Mouse (Mus musculus) limb, embryonic 14.5 days (tissue): ENCODE measurements around the gene Tpst2. TPM values are rescaled to one million over a fixed set of nuclear protein-coding genes. Genes with fewer than 3 reads are reported as not detected.
A peak's percentile ranks its signal among the peaks of the same experiment; 100 is the strongest.

Experiments used
- ATAC-seq: fragments of 200-750 bp; cut with Nextera tagmentation; 2 replicates; pipeline ENCODE4 v1.8.0; 2017; ENCODE audit warnings: low read depth, moderate number of reproducible peaks, moderate TSS enrichment; ENCODE audit not compliant: low FRiP score
- DNase-seq: peaks from one replicate; pipeline ENCODE4 v3.0.0-alpha.2; 2015; ENCODE audit warnings: low spot score
- H3K27ac ChIP-seq: fragments of 300-500 bp; sonication (generic); replicated peaks from 2 replicates; pipeline ENCODE4 v1.5.1; 2014; ENCODE audit warnings: low read depth, mild to moderate bottlenecking, low read length, moderate library complexity, mixed read lengths
- H3K27me3 ChIP-seq: fragments of 300-500 bp; sonication (generic); 2 replicates; pipeline ENCODE4 v1.6.1; 2014; ENCODE audit warnings: low read length, mixed read lengths; ENCODE audit not compliant: control insufficient read depth, insufficient read depth
- H3K36me3 ChIP-seq: fragments of 300-500 bp; sonication (generic); 2 replicates; pipeline ENCODE4 v1.6.1; 2014; ENCODE audit warnings: mild to moderate bottlenecking, low read length, moderate library complexity, mixed read lengths; ENCODE audit not compliant: control insufficient read depth, insufficient read depth
- H3K4me1 ChIP-seq: fragments of 300-500 bp; sonication (generic); 2 replicates; pipeline ENCODE4 v1.6.1; 2014; ENCODE audit warnings: antibody characterized with exemption, low read length, mixed read lengths; ENCODE audit not compliant: control insufficient read depth, insufficient read depth
- H3K4me2 ChIP-seq: fragments of 300-500 bp; sonication (generic); replicated peaks from 2 replicates; pipeline ENCODE4 v1.6.1; 2014; ENCODE audit warnings: low read depth, mild to moderate bottlenecking, low read length, moderate library complexity; ENCODE audit not compliant: severe bottlenecking
- H3K4me3 ChIP-seq: fragments of 300-500 bp; sonication (generic); replicated peaks from 2 replicates; pipeline ENCODE4 v1.5.1; 2014; ENCODE audit warnings: low read length
- H3K9ac ChIP-seq: fragments of 300-500 bp; sonication (generic); 2 replicates; pipeline ENCODE4 v1.6.1; 2014; ENCODE audit warnings: mild to moderate bottlenecking, low read depth, low read length, moderate library complexity; ENCODE audit not compliant: severe bottlenecking
- H3K9me3 ChIP-seq: fragments of 300-500 bp; sonication (generic); 2 replicates; pipeline ENCODE4 v1.6.1; 2016; ENCODE audit warnings: low read length; ENCODE audit not compliant: control insufficient read depth
- POLR2A ChIP-seq: fragments of 200-500 bp; IDR thresholded peaks from 2 replicates; pipeline ENCODE4 v1.8.0; 2012; ENCODE audit warnings: inconsistent platforms, mild to moderate bottlenecking, moderate library complexity, borderline replicate concordance; ENCODE audit not compliant: insufficient read depth, insufficient read length; ENCODE audit errors: extremely low read depth
- WGBS: fragments of 180-500 bp; shearing (Covaris S2); extraction: QIAGEN DNeasy Blood & Tissue Kit; methylation state at CpG from one replicate; pipeline ENCODE4 v1.1.7; 2014; 5-methylcytosine and 5-hydroxymethylcytosine counted together
- polyA plus RNA-seq, 2 experiments: library from polyadenylated mRNA; depleted of rRNA in 1 of 2; stranded (reverse) in 1 of 2; unstranded in 1 of 2; fragments of >200 nt; fragmentation: Nextera tagmentation in 1 of 2; extraction: Ambion mirVana in 1 of 2; gene quantifications; 2 replicates each; pipeline versions ENCODE4 v1.2.1 to v1.2.3; 2012 to 2014

Gene Tpst2
- polyA plus RNA-seq, 2 experiments, result 37.0 to 39.7 TPM

DNA sequence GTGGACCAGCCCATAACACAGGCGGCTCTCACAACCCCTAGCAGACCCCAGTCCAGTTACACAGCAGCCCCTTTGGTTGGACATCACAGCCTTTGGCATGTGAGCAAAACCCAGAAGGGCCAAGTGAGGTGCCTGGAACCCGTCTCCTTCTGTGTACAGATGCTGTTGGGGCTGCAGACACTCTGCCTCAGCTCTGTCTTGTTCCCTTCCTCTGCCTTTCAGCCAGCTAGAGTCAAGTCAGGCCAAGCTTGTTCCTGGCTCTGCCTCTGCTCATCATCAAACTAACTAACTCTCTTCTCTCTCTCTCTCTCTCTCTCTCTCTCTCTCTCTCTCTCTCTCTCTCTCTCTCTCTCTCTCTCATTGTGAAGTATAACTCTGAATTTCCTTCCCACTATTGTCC, 39.9 kb upstream of the Tpst2 start:
- H3K9me3 ChIP-seq, result no peaks in the 10 kb centered on the region
- TF ChIP-seq POLR2A, result no peak
- DNase-seq (no peak), ATAC-seq (no peak)
- no peak overlapping the region for H3K4me3 ChIP-seq
- H3K4me1 ChIP-seq, result peaks cover 4% of the 10 kb centered on the region; the same call in 1 of the 2 replicates
- no peak overlapping the region for H3K27ac ChIP-seq
- peaks cover 9% of the 10 kb centered on the region; the same call in 1 of the 2 replicates for H3K27me3 ChIP-seq
- WGBS, result 68% methylated on average over 2 of the region's 2 CpGs
- no peak overlapping the region for H3K4me2 ChIP-seq
- no peak overlapping the region for H3K9ac ChIP-seq
- H3K36me3 ChIP-seq, result no peaks in the 10 kb centered on the region

GRCm38 (mm10) chr5:112237439-112237838, 39.1 kb upstream of the Tpst2 start:
- H3K4me2 ChIP-seq, result no peak overlapping the region
- WGBS, result 4% methylated on average over 16 of the region's 16 CpGs
- TF ChIP-seq POLR2A, result no peak
- H3K36me3 ChIP-seq, result no peaks in the 10 kb centered on the region
- ATAC-seq, result peak; percentile 69
- DNase-seq, result no peak
- peaks cover 4% of the 10 kb centered on the region; the same call in 1 of the 2 replicates for H3K4me1 ChIP-seq
- H3K9me3 ChIP-seq, result no peaks in the 10 kb centered on the region
- peaks cover 9% of the 10 kb centered on the region; the same call in 1 of the 2 replicates for H3K27me3 ChIP-seq
- H3K9ac ChIP-seq, result peak overlapping the region; percentile 34; the same call in 1 of the 2 replicates
- no peak overlapping the region for H3K4me3 ChIP-seq
- H3K27ac ChIP-seq, result no peak overlapping the region

GRCm38 (mm10) chr5:112237866-112238570, 38.5 kb upstream of the Tpst2 start:
- H3K9me3 ChIP-seq, result no peaks in the 10 kb centered on the region
- peak overlapping the region; percentile 34; the same call in 1 of the 2 replicates for H3K9ac ChIP-seq
- DNase-seq, result no peak
- no peak overlapping the region for H3K27ac ChIP-seq
- ATAC-seq, result no peak
- H3K27me3 ChIP-seq, result peaks cover 9% of the 10 kb centered on the region; the same call in 1 of the 2 replicates
- 58% methylated on average over 8 of the region's 9 CpGs for WGBS
- no peak for TF ChIP-seq POLR2A
- H3K36me3 ChIP-seq, result no peaks in the 10 kb centered on the region
- peaks cover 4% of the 10 kb centered on the region; the same call in 1 of the 2 replicates for H3K4me1 ChIP-seq
- H3K4me3 ChIP-seq, result no peak overlapping the region
- no peak overlapping the region for H3K4me2 ChIP-seq

DNA sequence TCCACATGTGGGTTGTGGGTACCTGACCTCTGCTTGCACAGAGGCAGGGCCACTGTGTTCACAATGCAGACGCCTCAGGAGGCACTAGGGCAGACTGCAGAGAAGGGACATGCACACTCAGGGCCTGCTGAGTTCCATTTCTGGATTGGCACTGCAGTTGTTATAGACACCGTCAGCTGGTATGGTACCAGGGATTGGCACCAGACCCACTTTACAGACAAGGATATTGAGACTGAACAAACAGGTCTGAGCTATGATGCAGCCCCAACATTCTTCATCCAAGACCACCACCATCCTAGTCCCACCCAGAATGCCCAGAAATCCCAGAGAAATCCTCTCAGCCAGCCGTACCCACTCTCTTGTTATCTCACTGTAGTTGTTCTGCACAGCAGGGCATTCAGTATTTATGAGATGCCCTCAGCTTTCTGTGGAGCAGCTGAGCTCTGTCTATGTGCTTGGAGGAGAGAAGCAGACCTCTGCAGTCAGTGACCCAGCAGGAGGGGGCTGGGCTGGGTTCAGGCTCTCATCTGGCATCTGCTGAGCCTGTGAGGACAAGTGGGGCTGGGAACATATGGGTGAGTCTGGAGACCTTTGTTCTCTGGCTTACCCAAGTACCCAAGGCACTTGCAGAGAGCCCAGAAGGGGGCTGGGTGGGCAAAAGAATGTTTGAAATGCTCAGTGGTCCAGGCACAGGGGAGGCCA, 37.6 kb upstream of the Tpst2 start:
- H3K36me3 ChIP-seq, result no peaks in the 10 kb centered on the region

GRCm38 (mm10) chr5:112240761-112241160, 35.7 kb upstream of the Tpst2 start:
- DNase-seq (peak; percentile 88), ATAC-seq (0 out of 2 replicates have a peak, but pooled peaks have one; percentile 43)
- Histone ChIP-seq H3K27me3 (peaks cover 9% of the 10 kb centered on the region; the same call in 1 of the 2 replicates), H3K4me2 (peak overlapping the region; percentile 32; the same call in 1 of the 2 replicates), H3K4me3 (no peak overlapping the region), H3K9ac (no peak overlapping the region), H3K36me3 (no peaks in the 10 kb centered on the region), H3K27ac (no peak overlapping the region), H3K4me1 (peaks cover 4% of the 10 kb centered on the region; the same call in 1 of the 2 replicates), H3K9me3 (no peaks in the 10 kb centered on the region)
- WGBS, result 3% methylated on average over 10 of the region's 10 CpGs
- TF ChIP-seq POLR2A, result no peak

More for the DNA sequence above, 37.6 kb upstream of the Tpst2 start:
- Histone ChIP-seq H3K4me2 (no peak overlapping the region), H3K4me1 (peaks cover 4% of the 10 kb centered on the region; the same call in 1 of the 2 replicates), H3K9ac (no peak overlapping the region), H3K4me3 (no peak overlapping the region), H3K27ac (no peak overlapping the region), H3K9me3 (no peaks in the 10 kb centered on the region), H3K27me3 (peaks cover 9% of the 10 kb centered on the region; the same call in 1 of the 2 replicates)
- 69% methylated on average over 3 of the region's 3 CpGs for WGBS
- DNase-seq, result no peak
- ATAC-seq, result no peak
- TF ChIP-seq POLR2A, result no peak
